Mouse (Mus musculus) T-helper 17 cell (primary cell): ENCODE results near the gene Prickle4.
"Not testable (repeated sequence)": the region's sequence is repeated elsewhere in the genome, so short reads cannot be mapped to it uniquely, and the experiment has no call there.

Source experiments
- in situ Hi-C, 2 experiments: fragments of 300-600 bp; cut with MboI, MseI; formaldehyde crosslinking; loops; 1 replicate in 1 of 2; 2 replicates in 1 of 2; pipeline ENCODE4 v1.15.1; 2025; ENCODE audit warnings: high pct_unique_total_duplicates in 2 of 2

Gene Prickle4

GRCm38 (mm10) chr17:47671988-47672310 is 22.6 kb downstream of the Prickle4 start:
- in situ Hi-C loops = no loop called here

- in situ Hi-C loops = no loop called here
Observed at GRCm38 (mm10) chr17:47669166-47669565, 25.4 kb downstream of the Prickle4 start.

- in situ Hi-C loops = no loop called here
Observed at GRCm38 (mm10) chr17:47664474-47664873, 30.1 kb downstream of the Prickle4 start.

- in situ Hi-C loops = no loop called here
Observed at GRCm38 (mm10) chr17:47663009-47663713, 31.4 kb downstream of the Prickle4 start.

GRCm38 (mm10) chr17:47658741-47659243 is 35.7 kb downstream of the Prickle4 start:
- in situ Hi-C loops = no loop called here

GRCm38 (mm10) chr17:47657901-47658300 is 36.6 kb downstream of the Prickle4 start:
- in situ Hi-C loops = no loop called here

GRCm38 (mm10) chr17:47655697-47656096 is 38.8 kb downstream of the Prickle4 start:
- in situ Hi-C loops = no loop called here

- in situ Hi-C loops = not testable (repeated sequence)
Observed at GRCm38 (mm10) chr17:47654346-47654745, 40.2 kb downstream of the Prickle4 start.

GRCm38 (mm10) chr17:47651953-47652352 is 42.6 kb downstream of the Prickle4 start:
- in situ Hi-C loops = no loop called here

- in situ Hi-C loops = no loop called here
Observed at GRCm38 (mm10) chr17:47648966-47649365, 45.6 kb downstream of the Prickle4 start.

GRCm38 (mm10) chr17:47646683-47647082 is 47.9 kb downstream of the Prickle4 start:
- in situ Hi-C loops = no loop called here

GRCm38 (mm10) chr17:47642992-47643391 is 51.5 kb downstream of the Prickle4 start:
- in situ Hi-C loops = no loop called here
